Mouse (Mus musculus): ENCODE results near the gene Runx2.

Gene Runx2

DNA sequence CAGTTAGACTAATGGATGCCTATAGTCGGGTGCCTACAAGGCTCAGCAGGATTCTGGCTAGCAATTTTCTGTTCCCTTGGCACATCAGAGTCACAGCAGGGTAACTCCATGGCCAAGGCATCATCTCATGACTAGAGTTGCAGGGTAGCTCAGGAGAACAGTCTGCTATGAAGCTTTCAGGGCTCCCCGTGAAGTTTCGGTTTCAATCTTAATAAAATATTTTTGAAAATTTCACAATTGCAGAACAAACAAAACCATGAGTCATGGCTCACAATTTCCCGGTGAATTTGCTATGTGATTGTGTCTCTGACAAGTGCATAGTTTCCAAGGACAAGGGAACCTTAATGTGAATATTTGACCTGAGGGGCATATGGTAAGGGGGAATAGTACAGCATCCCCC is 355.6 kb downstream of the Runx2 start:
- DNase-seq (ENCODE audit: low spot score): no peak

DNA sequence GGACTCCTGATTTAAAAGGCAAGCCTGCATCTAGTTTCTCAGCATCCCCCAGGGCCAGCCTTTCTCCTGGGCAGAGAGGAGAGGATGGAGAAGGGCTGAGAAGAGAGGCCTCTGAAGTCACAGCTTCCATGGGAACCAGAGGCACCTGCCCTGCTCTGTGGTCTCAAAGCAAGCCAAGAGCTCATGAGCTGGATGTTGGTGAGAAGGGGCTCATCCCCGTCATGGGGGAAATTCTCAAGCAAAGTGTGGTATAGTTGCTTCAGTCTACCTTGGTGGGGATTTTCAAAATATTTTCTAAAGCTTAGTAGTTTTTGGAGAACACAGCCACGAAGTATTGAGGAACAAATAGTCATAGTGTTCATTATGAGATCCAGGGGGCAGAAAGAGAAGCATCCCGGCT is 357.9 kb downstream of the Runx2 start:
- no peak for DNase-seq (ENCODE audit: low spot score)

GRCm38 (mm10) chr17:44455681-44456600 is 358.7 kb downstream of the Runx2 start:
- DNase-seq (ENCODE audit: low spot score): peak; percentile 21

GRCm38 (mm10) chr17:44449915-44450471 is 364.6 kb downstream of the Runx2 start:
- DNase-seq (ENCODE audit: low spot score): no peak

Data from ovary, postnatal 10 days (tissue).